Mouse (Mus musculus): ENCODE measurements around the gene Grk6.
A peak's percentile ranks its signal among the peaks of the same experiment; 100 is the strongest.

GRCm38 (mm10) chr13:55470372-55470771 is 25.5 kb downstream of the Grk6 start:
- TF ChIP-seq MAX (IDR thresholded peaks at IDR 0.05; ENCODE audit: low read depth) (no peak), POLR2AphosphoS2 (IDR thresholded peaks at IDR 0.05; ENCODE audit: insufficient read length, low read depth) (peak; percentile 19), MYOD1 (IDR thresholded peaks at IDR 0.05; ENCODE audit: control insufficient read depth in 1 of 3, insufficient read length in 2 of 3, low read depth in 2 of 3) (no peak), POLR2A (IDR thresholded peaks at IDR 0.05; ENCODE audit: insufficient read length, low read depth) (no peak), MYOG (IDR thresholded peaks at IDR 0.05; ENCODE audit: control insufficient read depth in 1 of 3, insufficient read depth in 1 of 3, insufficient read length in 2 of 3, low read depth in 2 of 3) (no peak), SRF (IDR thresholded peaks at IDR 0.05; ENCODE audit: control insufficient read depth, insufficient read length, low read depth) (no peak), USF1 (IDR thresholded peaks at IDR 0.05; ENCODE audit: low read depth) (no peak)

Data from myocyte (in vitro differentiated cells).